Mouse (Mus musculus) cerebellum, postnatal 10 days (tissue): ENCODE measurements around the gene Nat9.

Source experiments
- DNase-seq, 2 experiments: peaks; one replicate each; pipeline ENCODE4 v3.0.0; 2021; ENCODE audit warnings: mixed read lengths in 2 of 2

Nat9 gene

DNA sequence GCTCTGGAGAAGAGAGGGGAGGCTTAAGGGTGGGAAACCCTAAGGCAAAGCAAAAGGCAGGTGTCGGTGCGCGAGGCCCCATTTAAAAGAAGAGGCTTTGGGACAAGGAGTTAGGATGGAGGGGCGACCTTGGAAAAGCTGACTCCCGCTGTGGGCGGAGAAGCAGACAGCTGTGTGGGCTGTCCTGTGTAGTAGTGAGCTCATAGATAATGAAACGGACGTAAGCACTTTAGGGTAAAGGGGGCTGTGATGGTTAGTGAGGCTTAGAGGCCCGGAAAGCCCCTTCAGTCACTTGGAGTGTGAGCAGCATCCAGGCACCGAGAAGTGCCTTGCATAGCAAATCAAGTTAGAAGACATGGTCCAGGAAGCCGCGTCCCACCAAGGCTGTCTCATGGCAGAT is at the start of gene Nat9:
Gene Nat9 (minus strand): TSS at position 167 of the 400 bp plus-strand sequence.
- no peak for DNase-seq

DNA sequence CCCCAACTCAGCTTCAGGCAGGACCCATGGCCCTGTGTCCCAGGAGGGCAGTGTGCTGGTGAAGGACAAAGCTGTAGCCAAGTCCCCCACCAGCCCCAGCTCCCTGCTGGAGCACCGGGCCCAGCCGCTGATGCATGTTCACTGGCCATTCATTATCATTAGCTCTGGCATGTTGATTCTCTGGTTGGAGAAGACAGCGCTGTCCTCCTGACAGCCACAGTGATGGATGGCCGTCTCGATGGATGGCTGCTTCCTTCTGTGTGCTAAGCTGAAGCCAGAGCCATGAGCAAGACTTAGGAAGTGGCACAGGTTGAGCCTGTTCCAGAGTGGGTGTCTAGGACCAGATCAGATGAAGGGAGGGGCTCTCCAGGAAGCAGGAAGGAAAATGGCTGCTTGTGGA is 48.9 kb upstream of the Nat9 start:
- DNase-seq: no peak

DNA sequence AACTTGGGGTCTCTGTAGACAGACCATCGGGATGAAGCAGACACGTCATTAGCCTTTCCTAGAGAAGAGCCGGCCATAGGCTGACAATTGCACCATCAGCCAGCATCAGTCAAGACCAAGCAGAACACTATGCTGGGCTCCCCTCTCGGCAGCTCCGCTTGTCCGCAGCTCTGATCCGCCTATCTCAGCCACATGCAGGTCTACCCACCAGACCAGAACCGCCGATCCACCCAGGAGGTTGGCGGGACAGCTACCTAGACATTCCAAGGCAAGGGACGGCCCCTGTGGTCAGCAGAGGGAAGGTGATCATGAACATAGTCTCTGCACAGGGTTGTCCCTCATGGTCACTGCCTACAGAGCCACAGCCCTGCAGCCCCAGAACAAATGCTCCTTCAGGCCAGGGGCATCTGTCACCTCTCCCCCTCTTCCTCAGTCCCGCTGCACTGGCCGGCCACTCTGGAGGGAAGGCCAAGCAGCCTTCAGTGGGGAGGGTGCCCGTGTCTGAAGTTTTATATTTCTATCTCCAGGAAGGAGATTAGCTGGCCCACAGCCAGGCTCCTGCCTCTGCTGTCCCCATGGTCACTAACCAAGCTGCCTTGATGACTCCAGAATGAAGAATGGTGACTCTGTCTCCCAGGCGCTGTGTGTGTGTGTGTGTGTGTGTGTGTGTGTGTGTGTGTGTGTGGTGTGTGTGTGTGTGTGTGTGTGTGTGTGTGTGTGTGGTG is 46.8 kb upstream of the Nat9 start:
- peak; percentile 75 to 77 for DNase-seq

DNA sequence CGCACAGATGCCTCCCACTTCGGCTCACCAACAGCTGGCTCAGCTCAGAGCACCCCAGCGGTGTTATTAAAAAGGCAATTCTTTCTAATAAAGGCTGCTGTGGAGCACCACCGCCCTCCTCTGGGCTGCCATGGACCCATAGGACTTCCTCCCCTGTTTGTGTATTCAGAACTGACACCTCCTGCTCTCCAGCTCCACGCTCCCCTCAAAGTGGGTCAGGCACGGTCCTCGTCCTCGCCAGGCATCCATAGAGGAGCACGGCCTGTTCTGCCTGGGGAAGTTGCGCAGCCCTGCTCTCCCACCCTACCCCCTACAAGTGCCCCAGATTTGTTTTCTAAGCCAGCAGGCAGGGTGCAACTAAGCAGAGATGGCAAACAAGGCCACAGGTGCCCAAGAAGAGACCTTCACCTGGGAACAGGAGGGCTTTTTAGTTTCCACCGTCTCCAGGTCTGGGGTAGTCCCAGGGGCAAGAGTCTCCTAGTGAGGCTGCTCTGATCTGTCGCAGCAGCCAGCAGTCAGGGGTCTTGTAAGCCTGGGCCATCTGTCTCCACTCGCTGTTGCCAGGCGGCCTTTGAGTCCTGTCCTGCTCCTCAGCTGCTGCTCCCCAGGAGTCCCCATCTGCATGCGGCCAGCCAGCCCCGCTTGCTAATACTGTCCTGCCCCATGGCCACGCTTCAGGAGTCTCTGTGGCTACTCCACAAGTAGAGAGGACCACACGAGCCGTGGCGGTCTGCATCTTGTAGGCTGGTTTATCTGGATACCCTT is 46.0 kb upstream of the Nat9 start:
- DNase-seq: peak; percentile 69 to 85

DNA sequence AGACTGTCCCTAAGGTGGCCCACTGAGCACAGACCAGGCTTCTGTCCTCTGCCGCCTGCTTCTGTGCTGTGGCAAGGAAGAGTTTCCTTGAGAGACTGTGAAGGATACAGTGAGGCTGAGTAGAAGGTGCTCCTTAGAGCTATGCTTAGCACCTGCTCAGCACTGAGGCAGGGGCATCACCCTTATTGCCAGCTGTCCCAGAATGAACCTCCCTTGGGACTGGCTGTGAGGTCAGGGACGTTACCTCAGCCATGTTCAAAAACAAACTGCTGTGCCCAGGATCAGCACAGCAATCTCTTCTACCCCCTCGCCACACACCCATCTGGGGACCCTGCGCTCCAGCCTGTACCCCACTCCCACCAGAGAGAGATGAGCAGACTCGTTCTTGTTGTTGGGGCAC is 45.2 kb upstream of the Nat9 start:
- no peak for DNase-seq

DNA sequence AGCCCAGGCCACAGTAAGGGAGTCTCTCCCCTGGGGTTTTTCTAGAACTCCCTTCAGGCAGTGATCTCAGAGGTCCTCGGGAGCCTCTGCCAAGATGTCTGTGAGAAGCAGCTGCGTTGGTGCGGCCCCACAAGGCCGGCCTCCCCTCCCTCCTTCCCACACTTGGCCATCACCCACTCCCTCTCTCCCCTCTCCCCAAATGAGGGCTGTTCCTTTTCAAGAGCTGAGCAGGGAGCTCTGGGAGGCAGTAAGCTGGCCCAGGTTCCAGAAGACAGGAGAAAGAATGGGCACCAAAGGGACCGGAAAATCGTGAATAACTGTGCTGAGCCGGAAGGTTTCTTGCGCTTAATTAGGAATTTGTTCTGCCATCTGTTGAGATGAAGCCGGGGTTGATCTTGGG is 44.3 kb upstream of the Nat9 start:
- DNase-seq: peak; percentile 59 to 60

DNA sequence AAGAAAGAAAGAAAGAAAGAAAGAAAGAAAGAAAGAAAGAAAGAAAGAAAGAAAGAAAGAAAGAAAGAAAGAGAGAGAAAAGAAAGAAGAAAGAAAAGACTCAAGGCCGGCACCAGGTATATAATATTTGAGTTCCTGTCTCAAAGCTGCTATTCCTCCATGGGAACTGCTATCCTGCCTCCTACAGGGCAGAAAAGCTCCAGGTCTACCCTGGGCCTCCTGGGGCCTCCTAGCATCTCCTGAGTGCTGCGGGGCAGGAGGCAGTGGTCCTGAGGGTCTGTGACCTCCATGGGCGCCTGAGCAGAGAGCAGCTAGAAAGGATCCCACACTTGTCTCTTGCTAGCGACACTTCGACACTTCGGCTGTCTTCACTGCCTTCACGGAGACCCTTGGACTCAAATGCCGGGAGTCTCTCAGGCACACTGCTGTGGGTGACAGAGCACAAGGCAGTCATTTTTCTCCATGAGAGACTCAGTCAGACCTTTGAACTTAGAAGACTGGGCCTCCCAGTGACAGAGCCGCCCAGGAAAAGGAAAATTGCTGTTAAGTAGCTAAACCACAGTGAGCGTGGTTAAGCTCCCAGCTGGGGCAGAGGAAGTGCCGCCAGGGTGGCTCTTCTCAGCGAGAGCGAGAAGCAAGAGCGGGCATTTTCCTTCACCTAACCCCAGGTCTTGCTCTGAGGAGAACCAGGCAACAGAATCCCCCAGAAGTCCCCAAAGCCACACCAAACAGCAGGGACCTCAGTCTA is 43.7 kb upstream of the Nat9 start:
- no peak for DNase-seq

DNA sequence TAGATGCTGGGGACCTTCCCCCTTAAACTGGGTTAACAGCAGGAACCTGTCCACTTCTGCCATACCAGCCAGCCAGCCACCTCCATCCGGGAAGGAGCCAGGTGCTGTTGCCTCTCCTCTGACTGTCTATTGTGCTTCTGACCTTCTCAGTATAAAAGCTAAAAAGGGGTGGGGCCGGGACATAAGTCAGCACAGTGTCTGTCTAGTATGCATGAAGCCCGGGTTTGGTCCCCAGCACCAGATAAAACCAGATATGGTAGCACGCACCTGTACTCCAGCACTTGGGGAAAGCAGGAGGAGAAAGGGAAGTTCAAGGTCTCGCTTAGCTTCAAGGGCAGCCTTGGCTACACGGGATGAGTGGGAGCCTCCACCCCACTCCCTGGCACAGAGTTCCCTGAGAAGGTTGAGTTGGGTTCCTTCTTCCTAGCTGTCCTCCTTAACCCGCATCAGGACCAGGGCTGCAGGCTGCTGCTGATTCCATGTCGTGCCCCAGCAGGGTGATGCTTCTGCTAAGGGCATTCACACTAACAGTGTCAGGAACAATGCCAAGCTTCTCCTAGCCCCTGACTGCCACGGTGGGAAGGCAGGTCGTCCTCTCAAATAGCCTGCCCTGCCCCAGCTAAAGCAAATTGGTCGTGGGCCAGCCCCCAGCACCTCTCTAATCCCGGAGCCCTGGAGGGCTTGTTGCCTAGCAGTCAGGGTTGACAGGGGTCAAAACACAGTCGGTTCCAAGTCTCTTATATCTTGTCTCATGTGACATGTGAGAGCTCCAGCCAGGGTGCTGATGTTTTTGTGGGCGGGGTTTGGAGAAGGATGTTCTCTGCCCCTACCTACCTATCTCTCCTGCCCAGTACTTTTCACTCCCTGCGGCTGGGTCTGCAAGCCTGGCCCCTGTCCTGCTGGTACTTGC is 41.6 kb upstream of the Nat9 start:
- no peak for DNase-seq

DNA sequence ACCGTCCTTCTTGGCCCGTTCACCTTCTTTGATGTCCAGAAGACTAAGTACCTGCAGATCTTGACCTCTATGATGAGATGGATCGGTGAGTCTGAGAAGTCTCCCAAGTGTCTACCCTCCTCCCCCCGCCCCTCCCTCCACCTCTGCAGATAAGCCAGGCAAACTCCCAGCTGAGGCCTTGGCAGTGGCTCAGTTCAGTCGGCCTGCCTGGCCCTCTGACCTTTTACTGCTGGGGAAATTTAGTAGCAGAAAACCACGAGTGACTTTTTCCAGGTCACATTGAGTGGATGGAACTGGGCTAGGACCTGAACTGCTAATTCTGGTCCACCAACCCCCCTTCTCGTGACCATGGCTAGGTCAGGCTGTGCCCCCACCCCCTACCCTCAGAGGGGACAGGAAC is 40.8 kb upstream of the Nat9 start:
- no peak for DNase-seq

DNA sequence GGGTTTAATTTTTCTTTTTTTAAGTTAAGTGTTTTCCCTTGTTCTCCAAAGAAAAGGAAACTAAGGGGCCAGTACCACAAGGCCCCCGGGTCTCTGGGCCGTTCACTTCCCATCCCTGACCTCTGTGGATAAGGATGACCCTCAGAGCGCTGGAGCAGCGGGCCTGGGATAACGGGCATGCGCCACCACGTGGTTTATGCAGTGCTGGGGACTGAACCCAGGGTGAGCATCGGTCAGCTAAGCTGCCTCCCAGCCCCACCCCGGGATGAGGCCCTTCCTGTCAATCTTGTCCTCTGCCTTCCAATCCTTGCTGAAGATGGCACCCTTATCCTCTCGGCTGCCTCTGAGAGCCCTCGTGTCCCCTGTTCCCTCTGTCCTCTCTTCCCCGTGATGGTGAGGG is 40.0 kb upstream of the Nat9 start:
- DNase-seq: peak; percentile 50 to 59

DNA sequence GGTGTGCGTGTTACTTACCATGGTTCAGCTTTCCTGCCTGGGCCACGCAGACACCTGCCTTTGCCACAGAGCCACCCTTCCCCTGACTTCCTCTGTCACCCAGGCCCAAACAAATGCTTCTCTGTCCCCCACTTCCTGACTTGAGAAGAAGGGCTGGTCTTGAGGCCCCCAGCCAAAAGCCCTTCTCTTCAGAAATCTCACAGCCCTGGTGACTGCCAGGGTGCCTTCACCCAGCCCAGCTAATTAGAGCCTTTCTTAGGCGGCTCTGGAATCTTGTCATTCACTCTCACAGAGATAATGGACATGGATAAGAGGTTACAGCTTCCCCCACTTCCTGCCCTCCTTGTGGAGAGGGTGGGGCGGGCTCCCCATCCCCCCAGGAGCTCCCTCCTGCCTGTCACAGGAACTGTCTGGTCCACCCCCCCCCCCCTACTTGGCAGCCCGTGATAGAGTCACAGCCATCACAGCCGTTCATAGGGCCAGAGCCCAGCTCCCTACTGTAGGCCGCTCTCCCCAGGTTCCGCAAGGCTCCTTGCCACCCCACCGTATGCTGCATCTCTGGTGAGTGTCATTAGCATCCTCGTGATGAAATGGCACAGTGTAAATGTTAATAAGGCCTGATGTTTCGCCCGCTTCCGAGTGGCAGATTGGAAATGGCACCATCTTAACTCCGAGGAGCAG is 39.3 kb upstream of the Nat9 start:
- DNase-seq: peak; percentile 71 to 79

DNA sequence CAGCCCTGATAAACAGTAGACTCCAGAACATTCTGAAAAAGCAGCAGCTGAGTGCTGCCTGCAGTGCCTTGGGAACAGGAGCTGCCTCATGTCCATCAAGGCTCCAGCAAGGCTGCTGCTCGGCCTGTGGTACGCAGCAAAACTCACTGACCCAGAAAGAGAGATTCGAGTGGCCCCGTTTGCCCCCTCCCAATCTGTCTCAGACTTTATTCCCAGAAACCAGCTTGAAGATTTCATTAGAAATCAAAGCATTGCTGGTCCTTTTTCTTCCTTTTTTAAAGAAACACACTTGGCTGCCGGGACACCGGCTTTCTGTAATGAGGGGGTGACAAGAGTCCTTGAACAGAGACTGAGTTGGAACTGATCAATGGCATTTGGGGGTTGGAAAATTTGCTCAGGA is 37.6 kb upstream of the Nat9 start:
- no peak for DNase-seq

DNA sequence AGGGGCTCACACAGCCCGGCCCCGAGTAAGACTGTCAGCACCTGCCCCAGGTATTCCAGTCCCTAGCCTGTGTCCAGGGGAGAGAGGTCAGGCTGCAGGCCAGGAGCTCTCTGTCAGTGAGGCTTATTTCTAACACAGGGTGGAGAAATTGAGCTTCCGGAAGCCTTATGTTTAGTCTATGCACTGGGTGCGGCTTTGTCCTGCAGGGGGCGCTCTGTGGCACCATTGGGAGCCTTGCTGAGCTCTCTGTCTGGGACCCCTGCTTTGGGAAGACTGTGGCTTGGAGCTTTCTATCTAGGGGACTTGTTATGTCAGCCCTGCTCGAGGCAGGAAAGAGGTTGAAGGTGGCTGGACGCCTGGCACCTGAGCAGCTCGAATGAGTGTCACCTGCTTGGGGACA is 37.2 kb upstream of the Nat9 start:
- DNase-seq: peak; percentile 74 to 84

DNA sequence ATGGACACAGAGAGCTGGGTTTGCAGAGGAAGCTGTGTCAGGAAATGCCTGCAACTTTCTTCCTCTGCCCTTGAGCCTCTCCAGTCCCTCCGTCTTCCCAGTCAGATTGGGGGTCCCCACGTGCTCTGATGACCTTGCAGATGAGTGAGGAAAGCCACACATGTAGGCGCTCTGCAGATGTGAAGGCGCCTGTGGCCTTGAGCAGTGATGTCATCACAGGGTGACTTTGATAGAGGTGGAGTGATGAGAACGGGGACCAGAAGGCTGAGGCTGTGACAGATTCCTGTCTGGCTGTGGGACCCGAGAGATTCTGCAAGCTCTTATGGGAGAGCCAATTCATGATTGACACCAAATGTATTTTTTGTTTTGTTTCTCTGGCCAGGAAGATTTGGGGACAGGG is 36.2 kb upstream of the Nat9 start:
- DNase-seq: no peak

DNA sequence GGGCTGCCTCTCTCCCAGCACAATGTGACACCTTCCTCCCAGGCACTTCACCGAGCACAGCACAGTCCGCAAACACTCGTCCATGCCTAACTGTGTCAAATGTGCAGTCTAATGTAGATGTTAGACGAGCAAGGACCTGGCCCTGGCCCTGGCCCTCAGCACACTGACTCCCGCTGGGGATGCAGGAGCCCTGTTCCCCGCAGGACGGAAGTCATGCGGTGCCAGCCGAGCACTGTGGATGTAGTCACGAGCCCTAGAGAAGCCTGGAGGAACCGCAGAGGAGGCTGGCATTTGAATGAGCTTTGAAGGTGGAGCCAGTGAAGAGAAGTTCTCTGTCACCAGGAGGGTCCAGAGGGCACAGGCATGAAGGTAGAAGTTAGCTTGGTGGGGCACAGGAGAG is 35.8 kb upstream of the Nat9 start:
- no peak for DNase-seq

DNA sequence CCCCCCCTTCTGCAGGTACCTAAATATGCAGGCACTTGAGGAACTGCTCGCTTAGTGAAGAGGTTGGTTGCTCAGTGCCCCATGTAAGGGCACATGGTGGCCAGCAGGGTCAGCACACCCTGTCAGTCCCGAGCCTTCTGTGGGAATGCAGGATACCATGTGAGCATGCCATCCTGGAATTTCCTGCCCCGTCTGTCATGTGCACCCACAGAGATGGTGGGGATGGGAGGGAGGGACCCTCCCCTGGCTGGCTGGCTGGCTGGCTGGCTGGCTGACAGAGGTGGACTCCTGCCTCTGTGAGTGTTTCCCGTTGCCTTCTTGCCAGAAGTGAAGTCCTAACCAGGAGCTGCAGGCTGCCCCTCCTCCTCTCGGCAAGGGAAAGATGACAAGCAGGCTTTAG is 34.9 kb upstream of the Nat9 start:
- DNase-seq: peak; percentile 60 to 67

DNA sequence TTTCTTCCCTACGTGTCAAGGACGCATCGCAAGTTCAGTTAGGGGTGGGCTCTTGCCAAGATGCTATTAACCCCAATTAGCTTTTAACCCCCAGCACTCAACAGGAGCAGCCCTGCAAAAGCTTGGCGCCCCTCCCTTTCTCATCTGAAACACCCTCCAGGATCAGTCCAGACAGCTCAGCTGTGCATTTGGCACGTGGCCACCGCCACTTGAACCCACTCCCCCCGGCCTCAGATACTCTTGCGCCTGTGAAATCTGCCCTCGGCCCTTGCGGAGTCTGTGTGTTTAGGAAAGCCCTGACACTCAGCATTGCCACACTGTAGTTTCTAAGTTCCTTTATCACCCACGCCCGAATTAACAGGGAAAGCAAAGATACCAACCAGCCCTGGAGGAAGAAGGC is 34.4 kb upstream of the Nat9 start:
- DNase-seq: peak; percentile 85 to 90

DNA sequence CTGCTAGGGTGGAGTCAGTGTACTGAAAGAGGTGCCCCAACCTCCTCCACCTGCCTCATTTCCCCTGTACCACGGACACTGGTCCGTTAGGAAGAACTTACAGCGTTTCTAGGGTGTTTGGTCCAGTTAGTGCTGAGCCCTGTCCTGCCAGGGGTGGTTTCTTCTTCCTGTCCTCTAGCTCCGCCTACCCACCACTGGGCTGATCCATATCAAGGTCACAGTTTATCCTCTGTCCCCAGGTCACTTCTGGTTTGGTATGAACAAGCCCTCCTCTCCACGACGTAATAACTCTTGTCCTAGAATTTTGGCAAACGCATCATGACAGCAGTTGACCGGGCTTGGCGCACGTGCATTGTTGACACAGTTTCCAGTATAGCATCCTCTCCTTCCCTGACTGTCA is 32.0 kb upstream of the Nat9 start:
- DNase-seq: peak; percentile 43 to 44

DNA sequence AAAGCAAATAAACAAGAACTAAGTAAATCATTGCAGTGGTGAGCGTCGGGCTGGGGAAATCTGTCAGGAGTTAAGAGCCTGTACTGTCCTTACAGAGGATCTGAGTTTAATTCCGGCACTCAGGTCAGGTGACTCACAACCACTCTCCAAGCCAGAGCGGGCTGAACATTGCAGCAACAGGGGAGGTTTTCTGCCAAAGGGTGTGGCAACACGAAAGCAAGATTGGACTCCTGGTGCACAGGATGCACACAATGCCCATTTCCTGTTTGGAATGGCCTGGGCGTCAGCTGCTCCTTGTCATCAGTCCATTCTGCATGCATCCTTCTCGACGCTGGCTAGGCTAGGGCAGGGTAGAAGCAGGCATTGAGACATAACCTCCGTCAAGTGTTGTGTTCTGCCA is 31.6 kb upstream of the Nat9 start:
- DNase-seq: peak in 1 of 2 experiments; percentile 44

DNA sequence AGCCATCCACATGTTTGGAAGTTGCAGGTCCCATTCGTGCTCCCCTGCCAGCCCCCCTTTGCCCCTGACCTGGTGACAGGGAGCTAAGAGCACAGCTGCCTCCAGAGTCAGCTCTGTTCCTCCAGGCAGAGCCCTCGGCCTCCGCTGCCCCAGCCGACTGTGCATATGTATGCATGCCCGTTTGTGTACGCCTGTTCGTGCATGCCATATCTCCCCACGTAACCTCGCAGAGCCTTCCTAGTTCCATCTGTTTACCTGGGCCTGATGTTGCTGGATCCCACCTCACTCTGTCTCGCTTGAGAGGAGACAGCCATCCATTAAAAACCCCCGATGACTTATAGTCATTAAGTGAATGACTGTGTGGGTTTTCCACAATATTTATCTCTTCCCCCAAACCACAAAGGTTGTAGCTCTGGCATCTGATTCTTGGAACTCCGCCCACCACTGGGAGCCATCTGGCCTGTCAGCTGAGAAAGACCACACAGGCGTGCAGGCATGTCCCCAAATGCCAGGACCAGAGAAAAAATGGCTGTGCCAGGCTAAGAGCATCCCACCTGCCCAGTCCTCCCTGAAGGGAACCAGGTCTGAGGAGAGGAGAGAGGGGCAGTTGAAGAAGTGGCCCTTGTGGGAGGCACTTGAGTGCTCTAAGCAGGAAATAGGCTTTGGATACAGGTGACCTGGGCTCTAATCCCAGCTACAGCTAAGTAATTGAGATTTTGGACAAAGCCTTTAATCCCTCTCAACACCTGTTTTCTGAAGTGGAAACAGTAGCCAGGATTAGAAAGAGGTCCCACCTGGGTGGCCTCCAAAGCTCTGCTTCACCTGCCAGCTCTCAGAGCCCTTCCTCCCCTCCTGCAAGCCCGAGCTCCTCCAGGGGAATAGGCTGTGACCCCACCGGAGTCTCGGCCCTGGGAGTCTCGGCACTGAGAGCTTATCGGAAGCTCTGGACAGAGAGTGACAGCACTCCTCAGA is 30.1 kb upstream of the Nat9 start:
- peak; percentile 98 to 99 for DNase-seq

DNA sequence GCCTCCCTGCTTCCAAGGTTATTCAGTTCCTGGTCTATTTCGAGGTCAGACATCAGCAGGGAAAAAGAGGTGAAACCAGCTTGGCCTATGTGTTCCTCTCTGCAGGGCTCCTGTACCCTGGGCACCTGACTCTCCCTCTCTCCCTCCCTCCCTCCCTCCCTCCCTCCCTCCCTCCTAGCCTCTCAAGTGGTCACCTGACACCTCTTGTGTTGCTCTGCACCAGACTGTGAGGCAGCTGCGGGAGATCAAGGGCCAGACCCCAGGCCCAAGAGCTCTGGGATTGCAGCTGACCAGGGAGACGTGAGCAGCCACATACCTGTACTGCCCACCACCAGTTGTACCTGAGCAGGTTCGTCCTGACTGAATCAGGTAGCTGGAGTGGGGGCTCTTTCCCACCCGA is 27.5 kb upstream of the Nat9 start:
- no peak for DNase-seq
